Mouse (Mus musculus) bone marrow, adult 2 months (tissue): ENCODE data around the gene Lysmd4. TPM values are rescaled to one million over a fixed set of nuclear protein-coding genes. Genes with fewer than 3 reads are reported as not detected.

ENCODE experiments used
- H3K27ac ChIP-seq: fragments of 200-500 bp; 2 replicates; pipeline ENCODE4 v1.5.1; 2012; ENCODE audit warnings: low read depth, mild to moderate bottlenecking, control low read depth, inconsistent platforms, low read length; ENCODE audit not compliant: control insufficient read depth, poor library complexity, insufficient read depth
- H3K4me1 ChIP-seq: fragments of 200-500 bp; 2 replicates; pipeline ENCODE4 v1.6.1; 2011; ENCODE audit warnings: low read length; ENCODE audit not compliant: control insufficient read depth, insufficient read depth
- H3K4me3 ChIP-seq: fragments of 200-500 bp; replicated peaks from 2 replicates; pipeline ENCODE3; 2011; ENCODE audit warnings: mild to moderate bottlenecking, low read depth, low read length, control low read depth; ENCODE audit not compliant: control insufficient read depth
- CTCF ChIP-seq: fragments of 200-500 bp; IDR thresholded peaks from 2 replicates; pipeline ENCODE4 v1.5.1; 2011; ENCODE audit warnings: low read length, control low read depth; ENCODE audit not compliant: control insufficient read depth, insufficient read depth
- POLR2A ChIP-seq: fragments of 200-500 bp; IDR thresholded peaks from 2 replicates; pipeline ENCODE4 v1.6.1; 2011; ENCODE audit warnings: low read depth, mild to moderate bottlenecking, control low read depth, low read length, borderline replicate concordance; ENCODE audit not compliant: control insufficient read depth
- WGBS: fragments of 180-500 bp; shearing (Covaris S2); methylation state at CpG from one replicate; pipeline ENCODE4 v1.1.7; 2018; 5-methylcytosine and 5-hydroxymethylcytosine counted together
- polyA plus RNA-seq: library from polyadenylated mRNA; stranded (reverse); fragments of >200 nt; gene quantifications from 2 replicates; pipeline ENCODE4 v1.2.4, GENCODE M21; 2011; ENCODE audit warnings: low replicate concordance; ENCODE audit not compliant: missing spikeins, insufficient read depth, insufficient read length

The Lysmd4 gene
- polyA plus RNA-seq, result 1.4 and 1.7 TPM in 2 replicates

- WGBS, result 4% methylated on average over 31 of the region's 31 CpGs
- H3K27ac ChIP-seq, result peak within 1 kb of the TSS; percentile 28; the same call in 1 of the 2 replicates
- peak within 1 kb of the TSS; percentile 94 for H3K4me3 ChIP-seq
- no peaks in the 10 kb centered on the region for H3K4me1 ChIP-seq
- TF ChIP-seq CTCF (no peak), POLR2A (peak; percentile 28; the same call in 1 of the 2 replicates)
These were observed at the start of gene Lysmd4 for GRCm38 (mm10) chr7:67222220-67222862. Gene Lysmd4 (plus strand): TSS chr7:67222544.

GRCm38 (mm10) chr7:67173522-67174195 is 48.7 kb upstream of the Lysmd4 start:
- Histone ChIP-seq H3K27ac (no peak overlapping the region), H3K4me3 (no peak overlapping the region), H3K4me1 (no peaks in the 10 kb centered on the region)
- TF ChIP-seq POLR2A, result no peak
- TF ChIP-seq CTCF, result no peak
- WGBS, result 77% methylated on average over 2 of the region's 2 CpGs

DNA sequence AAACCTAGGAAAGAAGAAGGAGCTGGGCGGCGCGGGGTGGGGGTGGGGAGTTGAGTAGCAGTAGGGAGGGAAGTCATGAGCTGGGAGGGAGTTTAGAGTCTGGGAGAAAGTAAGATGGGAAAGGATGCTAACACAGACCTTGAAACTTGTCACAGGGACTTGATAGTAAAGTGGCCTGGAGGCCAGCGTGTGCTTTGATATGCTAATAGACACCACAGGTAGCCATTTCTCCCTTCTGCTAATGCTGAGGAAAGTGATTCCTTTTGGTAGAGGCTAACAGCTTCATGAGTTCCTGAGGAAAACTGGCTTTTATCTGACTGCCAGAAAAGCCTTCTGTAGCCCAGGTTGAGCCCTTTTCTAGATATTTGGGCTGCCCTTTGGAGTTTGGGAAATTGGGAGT is 38.6 kb upstream of the Lysmd4 start:
- H3K4me3 ChIP-seq, result no peak overlapping the region
- TF ChIP-seq POLR2A (no peak), CTCF (no peak)
- no peaks in the 10 kb centered on the region; the same call in 1 of the 2 replicates for H3K4me1 ChIP-seq
- no peak overlapping the region for H3K27ac ChIP-seq
- WGBS, result 66% methylated on average over 4 of the region's 4 CpGs

DNA sequence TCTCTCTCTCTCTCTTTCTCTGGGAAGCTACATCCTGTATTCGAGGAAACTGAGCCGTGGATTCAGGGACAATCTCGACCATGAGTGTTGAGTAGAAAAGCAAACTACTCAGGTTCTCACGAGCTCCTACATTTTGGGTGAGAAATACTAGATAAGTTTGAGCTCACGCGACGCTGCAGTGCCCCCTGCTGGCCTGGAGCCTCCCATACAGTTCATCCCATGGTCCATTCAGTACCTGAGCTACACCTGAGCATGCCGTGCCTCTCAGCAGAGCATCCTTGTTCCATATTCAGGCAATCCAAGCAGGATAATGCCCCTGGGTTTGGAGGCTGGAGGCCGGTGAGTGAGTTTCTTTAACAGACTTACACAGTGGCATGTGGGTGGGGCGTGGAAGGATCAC is 22.9 kb upstream of the Lysmd4 start:
- TF ChIP-seq POLR2A (no peak), CTCF (peak; percentile 86)
- H3K4me3 ChIP-seq, result no peak overlapping the region
- H3K4me1 ChIP-seq, result no peaks in the 10 kb centered on the region
- 17% methylated on average over 10 of the region's 10 CpGs for WGBS
- no peak overlapping the region for H3K27ac ChIP-seq

- 81% methylated on average over 3 of the region's 3 CpGs for WGBS
- Histone ChIP-seq H3K27ac (no peak overlapping the region), H3K4me1 (no peaks in the 10 kb centered on the region), H3K4me3 (no peak overlapping the region)
- no peak for TF ChIP-seq POLR2A
- no peak for TF ChIP-seq CTCF
These were observed 18.7 kb upstream of the Lysmd4 start for GRCm38 (mm10) chr7:67203625-67204024.

- no peak overlapping the region for H3K27ac ChIP-seq
- no peak overlapping the region for H3K4me3 ChIP-seq
- WGBS, result 74% methylated on average over 9 of the region's 9 CpGs
- TF ChIP-seq CTCF (no peak), POLR2A (no peak)
- no peaks in the 10 kb centered on the region for H3K4me1 ChIP-seq
These were observed 16.5 kb upstream of the Lysmd4 start for GRCm38 (mm10) chr7:67205734-67206425.

- no peak overlapping the region for H3K4me3 ChIP-seq
- H3K4me1 ChIP-seq, result no peaks in the 10 kb centered on the region
- WGBS, result 60% methylated on average over 10 of the region's 10 CpGs
- no peak overlapping the region for H3K27ac ChIP-seq
- TF ChIP-seq POLR2A, result no peak
- TF ChIP-seq CTCF, result no peak
These were observed 15.8 kb upstream of the Lysmd4 start for GRCm38 (mm10) chr7:67206496-67206895.

GRCm38 (mm10) chr7:67207701-67208100 is 14.6 kb upstream of the Lysmd4 start:
- Histone ChIP-seq H3K27ac (no peak overlapping the region), H3K4me3 (no peak overlapping the region), H3K4me1 (no peaks in the 10 kb centered on the region)
- WGBS, result 66% methylated on average over 6 of the region's 6 CpGs
- TF ChIP-seq CTCF (no peak), POLR2A (no peak)
